Mouse (Mus musculus): ENCODE data around the gene Wap.
"Not testable (repeated sequence)": the region's sequence is repeated elsewhere in the genome, so short reads cannot be mapped to it uniquely, and the experiment has no call there.

Gene Wap

GRCm38 (mm10) chr11:6638537-6638936 is at the start of gene Wap:
TSS of gene Wap (minus strand) at chr11:6638637.
- no peak for ATAC-seq (ENCODE audit: insufficient number of reproducible peaks, low FRiP score, low TSS enrichment)

- ATAC-seq (ENCODE audit: insufficient number of reproducible peaks, low FRiP score, low TSS enrichment) = no peak
These were observed 46.3 kb upstream of the Wap start for GRCm38 (mm10) chr11:6684741-6685140.

- no peak for ATAC-seq (ENCODE audit: insufficient number of reproducible peaks, low FRiP score, low TSS enrichment)
These were observed 42.0 kb upstream of the Wap start for GRCm38 (mm10) chr11:6680397-6680818.

- no peak for ATAC-seq (ENCODE audit: insufficient number of reproducible peaks, low FRiP score, low TSS enrichment)
These were observed 41.4 kb upstream of the Wap start for GRCm38 (mm10) chr11:6679694-6680396.

- ATAC-seq (ENCODE audit: insufficient number of reproducible peaks, low FRiP score, low TSS enrichment) = peak; percentile 58; the same call in 1 of the 2 replicates
These were observed 39.1 kb upstream of the Wap start for GRCm38 (mm10) chr11:6677530-6677929.

- ATAC-seq (ENCODE audit: insufficient number of reproducible peaks, low FRiP score, low TSS enrichment) = no peak
These were observed 38.2 kb upstream of the Wap start for GRCm38 (mm10) chr11:6676641-6677040.

GRCm38 (mm10) chr11:6675402-6675801 is 37.0 kb upstream of the Wap start:
- ATAC-seq (ENCODE audit: insufficient number of reproducible peaks, low FRiP score, low TSS enrichment) = no peak

- no peak for ATAC-seq (ENCODE audit: insufficient number of reproducible peaks, low FRiP score, low TSS enrichment)
These were observed 36.3 kb upstream of the Wap start for GRCm38 (mm10) chr11:6674701-6675100.

GRCm38 (mm10) chr11:6670826-6671225 is 32.4 kb upstream of the Wap start:
- ATAC-seq (ENCODE audit: insufficient number of reproducible peaks, low FRiP score, low TSS enrichment) = no peak

- no peak for ATAC-seq (ENCODE audit: insufficient number of reproducible peaks, low FRiP score, low TSS enrichment)
These were observed 31.6 kb upstream of the Wap start for GRCm38 (mm10) chr11:6670044-6670443.

- no peak for ATAC-seq (ENCODE audit: insufficient number of reproducible peaks, low FRiP score, low TSS enrichment)
These were observed 30.6 kb upstream of the Wap start for GRCm38 (mm10) chr11:6669041-6669440.

GRCm38 (mm10) chr11:6666634-6667033 is 28.2 kb upstream of the Wap start:
- ATAC-seq (ENCODE audit: insufficient number of reproducible peaks, low FRiP score, low TSS enrichment) = no peak

GRCm38 (mm10) chr11:6661206-6661605 is 22.8 kb upstream of the Wap start:
- ATAC-seq (ENCODE audit: insufficient number of reproducible peaks, low FRiP score, low TSS enrichment) = no peak

GRCm38 (mm10) chr11:6658271-6658670 is 19.8 kb upstream of the Wap start, which contains the start of gene Ramp3:
TSS of gene Ramp3 (plus strand) at chr11:6658521.
- ATAC-seq (ENCODE audit: insufficient number of reproducible peaks, low FRiP score, low TSS enrichment) = peak; percentile 13; the same call in 1 of the 2 replicates

- peak; percentile 64; the same call in 1 of the 2 replicates for ATAC-seq (ENCODE audit: insufficient number of reproducible peaks, low FRiP score, low TSS enrichment)
These were observed 16.5 kb upstream of the Wap start for GRCm38 (mm10) chr11:6654903-6655302.

- ATAC-seq (ENCODE audit: insufficient number of reproducible peaks, low FRiP score, low TSS enrichment) = not testable (repeated sequence)
These were observed 14.5 kb upstream of the Wap start for GRCm38 (mm10) chr11:6652978-6653377.

- no peak for ATAC-seq (ENCODE audit: insufficient number of reproducible peaks, low FRiP score, low TSS enrichment)
These were observed 12.1 kb upstream of the Wap start for GRCm38 (mm10) chr11:6650519-6650918.

- no peak for ATAC-seq (ENCODE audit: insufficient number of reproducible peaks, low FRiP score, low TSS enrichment)
These were observed 9.6 kb upstream of the Wap start for GRCm38 (mm10) chr11:6647831-6648724.

GRCm38 (mm10) chr11:6644566-6644965 is 6.1 kb upstream of the Wap start:
- no peak for ATAC-seq (ENCODE audit: insufficient number of reproducible peaks, low FRiP score, low TSS enrichment)

- no peak for ATAC-seq (ENCODE audit: insufficient number of reproducible peaks, low FRiP score, low TSS enrichment)
These were observed 635 bp upstream of the Wap start for GRCm38 (mm10) chr11:6639072-6639471.

- no peak for ATAC-seq (ENCODE audit: insufficient number of reproducible peaks, low FRiP score, low TSS enrichment)
These were observed 2.3 kb downstream of the Wap start for GRCm38 (mm10) chr11:6636150-6636549.
